Mouse (Mus musculus): ENCODE data around the gene Gm14406. TPM values are rescaled to one million over a fixed set of nuclear protein-coding genes. Genes with fewer than 3 reads are reported as not detected.
"Not testable (repeated sequence)": the region's sequence is repeated elsewhere in the genome, so short reads cannot be mapped to it uniquely, and the experiment has no call there.

Gm14406 gene
- 0.23 and 0.32 TPM in 2 replicates for polyA plus RNA-seq (2012; rRNA removed)

DNA sequence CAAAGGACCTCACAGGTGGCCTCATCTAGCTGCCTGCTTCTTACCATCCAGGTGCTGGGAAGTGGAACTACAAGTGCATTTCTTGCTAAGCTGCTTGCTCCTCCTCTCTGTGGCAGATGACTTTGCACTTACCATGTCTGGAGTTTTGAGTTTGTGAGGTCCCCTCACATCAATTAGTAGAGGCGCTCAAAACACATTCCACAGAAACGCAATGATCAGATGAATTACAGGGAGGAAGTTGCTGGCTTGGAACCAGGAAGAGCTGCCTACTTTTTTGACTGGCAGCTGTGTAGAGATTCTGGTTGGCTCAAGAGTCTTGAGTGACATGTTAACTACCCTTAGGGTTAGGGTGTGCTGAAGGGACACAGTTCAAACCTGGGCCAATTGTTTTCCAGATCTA lies at the start of gene Gm14406:
Gm14406 (minus strand) TSS at position 213 of the 400 bp plus-strand sequence.
- not testable (repeated sequence) for H3K4me3 ChIP-seq (ENCODE audit: insufficient read depth, low read length); H3K4me1 ChIP-seq (ENCODE audit: control insufficient read depth, insufficient read depth, low read length); H3K27ac ChIP-seq (ENCODE audit: insufficient read depth, low read length)

DNA sequence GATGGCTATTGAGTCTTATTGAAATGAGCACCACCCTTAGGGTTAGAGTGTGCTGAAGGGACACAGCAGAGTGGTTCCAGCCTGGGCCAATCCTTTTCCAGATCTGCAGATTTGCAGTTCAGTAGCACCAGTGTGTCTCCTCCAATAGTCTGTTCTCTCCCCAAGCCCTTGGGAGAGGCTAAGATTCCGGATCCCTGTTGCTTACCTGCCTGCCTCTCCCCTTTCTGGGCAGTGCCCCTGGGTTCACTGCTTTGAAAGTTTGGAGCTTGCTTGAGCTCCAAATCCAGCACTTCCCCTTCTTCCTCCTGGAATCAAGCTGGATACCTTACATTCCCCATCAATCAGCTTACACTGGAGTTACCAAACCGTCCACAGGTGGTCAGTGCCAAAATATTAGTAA lies 2.9 kb downstream of the Gm14406 start:
- not testable (repeated sequence) for H3K4me1 ChIP-seq (ENCODE audit: control insufficient read depth, insufficient read depth, low read length); H3K27ac ChIP-seq (ENCODE audit: insufficient read depth, low read length); H3K4me3 ChIP-seq (ENCODE audit: insufficient read depth, low read length)

DNA sequence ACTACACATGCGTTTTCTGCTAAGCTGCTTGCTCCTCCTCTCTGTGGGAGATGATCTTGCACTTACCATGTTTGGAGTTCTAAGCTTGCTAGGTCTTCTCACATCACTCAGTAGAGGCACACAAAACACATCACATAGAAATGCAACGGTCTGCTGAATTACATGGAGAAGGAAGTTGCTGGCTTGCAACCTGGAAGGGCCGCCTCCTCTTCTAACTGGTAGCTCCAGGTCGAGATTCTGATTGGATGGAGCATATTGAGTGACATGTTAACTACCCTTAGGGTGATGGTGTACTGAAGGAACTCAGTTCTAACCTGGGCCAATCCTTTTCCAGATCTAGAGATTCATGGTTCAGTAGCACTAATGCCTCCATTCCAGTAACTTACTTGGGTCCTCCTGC lies 18.6 kb downstream of the Gm14406 start:
- H3K4me1 ChIP-seq (ENCODE audit: control insufficient read depth, insufficient read depth, low read length); H3K4me3 ChIP-seq (ENCODE audit: insufficient read depth, low read length); H3K27ac ChIP-seq (ENCODE audit: insufficient read depth, low read length): not testable (repeated sequence)

DNA sequence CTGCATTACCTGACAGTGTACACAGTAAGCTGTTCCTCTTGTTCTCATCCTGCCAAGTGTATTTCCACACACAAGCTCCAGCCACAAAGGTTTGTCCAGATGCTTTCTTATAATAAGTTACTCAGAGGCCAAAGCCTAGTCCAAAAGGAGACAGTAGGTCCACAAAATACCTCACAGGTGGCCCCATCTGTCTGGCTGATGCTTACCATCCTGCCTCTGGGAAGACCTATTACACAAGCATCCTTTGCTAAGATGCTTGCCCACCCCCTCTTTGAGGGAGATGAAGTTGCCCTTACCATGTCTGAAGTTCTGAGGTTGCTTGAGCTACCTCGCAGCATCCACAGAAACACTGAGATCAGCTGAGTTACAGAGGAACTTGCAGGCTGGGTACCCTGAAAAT lies 22.7 kb downstream of the Gm14406 start:
- not testable (repeated sequence) for H3K4me1 ChIP-seq (ENCODE audit: control insufficient read depth, insufficient read depth, low read length); H3K4me3 ChIP-seq (ENCODE audit: insufficient read depth, low read length); H3K27ac ChIP-seq (ENCODE audit: insufficient read depth, low read length)

DNA sequence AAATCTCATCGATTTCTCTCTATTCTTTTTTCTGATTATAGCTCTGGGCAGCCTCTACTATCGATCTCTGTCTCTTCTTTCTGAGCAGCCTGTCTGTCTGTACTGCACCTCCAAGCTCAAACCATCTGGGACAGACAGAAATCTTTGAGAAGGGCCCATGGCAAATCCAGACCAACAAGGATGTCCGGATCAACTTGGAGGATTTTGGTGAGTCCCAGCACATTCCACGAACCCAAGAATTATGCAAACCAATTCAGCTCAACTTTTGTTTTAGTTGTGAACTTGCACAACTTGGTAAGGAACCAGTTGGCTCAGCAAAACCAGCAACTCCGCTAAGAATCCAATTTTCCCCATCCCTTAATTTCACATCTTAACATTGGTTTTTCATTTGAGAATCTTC lies 40.3 kb downstream of the Gm14406 start:
- not testable (repeated sequence) for H3K27ac ChIP-seq (ENCODE audit: insufficient read depth, low read length); H3K4me3 ChIP-seq (ENCODE audit: insufficient read depth, low read length); H3K4me1 ChIP-seq (ENCODE audit: control insufficient read depth, insufficient read depth, low read length)

DNA sequence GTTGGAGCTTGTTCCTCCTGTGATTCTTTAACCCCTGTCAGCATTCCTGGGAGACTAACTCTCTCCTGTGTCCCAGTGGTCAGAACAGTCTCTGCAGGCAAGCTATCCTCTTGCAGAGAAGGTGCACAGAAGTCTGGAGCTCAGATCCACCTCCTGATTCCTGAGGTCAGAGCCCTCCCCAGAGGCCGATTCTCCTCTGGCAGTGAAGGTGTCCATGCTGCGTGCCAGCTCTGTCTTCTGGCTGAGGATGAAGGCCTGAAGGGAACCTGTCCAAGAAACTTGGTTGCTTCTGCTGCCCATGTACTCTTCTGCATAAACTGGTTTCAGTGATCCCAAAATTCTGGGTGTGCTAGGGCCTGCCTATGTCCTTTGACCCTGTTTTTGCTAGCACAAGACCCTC lies 40.9 kb downstream of the Gm14406 start:
- not testable (repeated sequence) for H3K27ac ChIP-seq (ENCODE audit: insufficient read depth, low read length); H3K4me1 ChIP-seq (ENCODE audit: control insufficient read depth, insufficient read depth, low read length); H3K4me3 ChIP-seq (ENCODE audit: insufficient read depth, low read length)

DNA sequence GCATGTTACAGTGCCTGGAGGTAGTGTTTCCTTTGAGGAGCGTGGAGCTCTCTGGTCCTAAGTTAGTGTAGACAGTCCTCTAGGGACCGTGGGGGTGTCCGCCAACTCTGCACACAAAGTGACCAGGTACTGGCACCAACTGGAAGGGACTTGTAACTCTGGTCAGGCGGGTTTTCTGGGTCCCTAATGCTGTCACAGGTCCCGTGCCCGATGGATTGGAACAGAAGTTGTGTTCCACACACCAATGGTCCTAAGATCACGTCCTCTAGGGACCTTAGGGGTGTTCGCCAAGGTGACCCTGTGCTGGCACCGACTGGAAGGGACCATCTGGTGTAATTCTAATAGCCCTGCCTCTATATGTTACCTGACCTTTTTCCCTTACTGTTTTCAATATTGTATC lies 42.1 kb downstream of the Gm14406 start:
- H3K4me3 ChIP-seq (ENCODE audit: insufficient read depth, low read length) = no peak overlapping the region
- TF ChIP-seq POLR2A (IDR thresholded peaks at IDR 0.05; ENCODE audit: extremely low read depth, insufficient read depth, low read length) (no peak), CTCF (IDR thresholded peaks at IDR 0.05; ENCODE audit: extremely low read depth, insufficient read depth, low read length) (no peak)
- no peaks in the 10 kb centered on the region for H3K4me1 ChIP-seq (ENCODE audit: control insufficient read depth, insufficient read depth, low read length)
- no peak overlapping the region for H3K27ac ChIP-seq (ENCODE audit: insufficient read depth, low read length)

DNA sequence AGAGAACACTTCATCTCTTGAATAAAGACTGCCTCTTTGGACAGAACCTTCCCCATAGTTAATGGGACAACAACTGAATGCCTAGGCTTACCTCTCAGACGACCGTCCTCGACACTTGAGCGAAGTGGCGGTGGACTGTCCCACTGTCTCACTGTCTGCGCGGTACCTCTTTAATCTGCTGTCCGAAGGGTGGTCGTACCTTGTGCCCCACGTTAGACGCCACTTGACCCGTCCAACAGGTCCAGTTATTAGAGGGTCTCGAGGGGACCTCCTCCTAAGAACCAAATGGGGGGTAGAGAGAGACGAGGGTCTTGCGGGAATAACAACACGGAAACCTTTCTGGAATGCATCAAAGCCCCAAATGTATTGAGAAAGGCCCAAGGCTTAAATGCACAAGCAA lies 53.8 kb downstream of the Gm14406 start:
- H3K4me3 ChIP-seq (ENCODE audit: insufficient read depth, low read length); H3K4me1 ChIP-seq (ENCODE audit: control insufficient read depth, insufficient read depth, low read length); H3K27ac ChIP-seq (ENCODE audit: insufficient read depth, low read length): not testable (repeated sequence)

DNA sequence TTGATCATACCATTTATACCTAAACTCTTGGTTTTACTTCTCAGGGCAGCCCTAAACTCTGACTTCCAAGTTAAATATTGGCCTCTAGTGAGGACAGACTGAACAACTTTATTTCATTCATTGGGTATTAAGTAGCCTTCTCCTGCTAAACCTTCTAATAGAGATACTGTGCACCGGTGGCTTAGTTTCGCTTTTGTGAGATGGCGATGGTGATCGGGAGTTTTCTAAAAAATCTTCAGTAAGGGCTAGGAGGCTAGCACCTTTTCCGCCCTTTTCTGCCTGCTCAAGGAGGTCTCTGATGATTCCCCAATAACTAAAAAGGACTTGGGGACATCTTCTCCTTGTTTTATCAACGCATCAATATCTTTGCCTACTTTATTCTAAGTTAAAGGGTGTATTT lies 54.3 kb downstream of the Gm14406 start:
- H3K4me1 ChIP-seq (ENCODE audit: control insufficient read depth, insufficient read depth, low read length); H3K27ac ChIP-seq (ENCODE audit: insufficient read depth, low read length); H3K4me3 ChIP-seq (ENCODE audit: insufficient read depth, low read length): not testable (repeated sequence)

DNA sequence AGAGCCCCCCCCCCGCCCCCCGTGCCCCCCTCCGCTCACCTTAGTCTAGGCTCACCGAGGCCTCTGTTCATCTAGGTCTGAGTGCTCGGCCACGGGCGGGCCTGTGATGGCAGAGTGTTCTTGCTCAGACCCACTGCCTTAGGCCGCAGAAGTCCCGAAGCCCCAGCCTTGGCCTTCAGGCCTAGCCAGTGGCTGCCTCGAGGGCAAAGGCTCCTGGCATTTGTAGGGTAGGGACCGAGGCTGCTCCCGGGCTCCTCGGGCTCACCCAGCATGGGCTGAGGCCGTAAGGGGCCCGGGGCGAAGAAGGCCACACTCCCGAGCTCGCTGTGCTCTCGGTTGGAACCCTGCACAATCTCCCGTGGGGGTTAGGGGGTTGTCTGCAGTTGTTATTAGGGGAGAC lies 54.9 kb downstream of the Gm14406 start:
- no peaks in the 10 kb centered on the region for H3K4me1 ChIP-seq (ENCODE audit: control insufficient read depth, insufficient read depth, low read length)
- TF ChIP-seq CTCF (IDR thresholded peaks at IDR 0.05; ENCODE audit: extremely low read depth, insufficient read depth, low read length) = no peak
- TF ChIP-seq POLR2A (IDR thresholded peaks at IDR 0.05; ENCODE audit: extremely low read depth, insufficient read depth, low read length) = no peak
- H3K27ac ChIP-seq (ENCODE audit: insufficient read depth, low read length) = no peak overlapping the region
- H3K4me3 ChIP-seq (ENCODE audit: insufficient read depth, low read length) = no peak overlapping the region

DNA sequence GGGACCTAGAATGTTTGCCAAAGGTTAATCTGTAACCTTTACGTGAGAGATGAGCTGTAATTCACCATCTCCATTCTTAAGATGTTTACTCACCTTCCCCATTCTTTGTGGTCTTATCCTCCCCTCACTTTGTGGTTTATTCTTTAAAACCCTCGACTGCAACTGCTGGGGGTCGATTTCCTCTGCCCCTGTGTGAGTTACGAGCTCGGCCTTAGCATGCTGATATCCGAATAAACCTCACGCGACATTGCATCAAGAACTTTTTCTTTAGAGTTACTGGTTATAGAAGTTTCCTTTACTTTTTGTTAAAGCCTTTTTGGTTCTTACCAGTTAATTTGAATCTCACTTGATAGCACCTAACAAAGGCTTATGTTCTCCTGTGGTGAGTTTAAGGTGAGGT lies 58.0 kb downstream of the Gm14406 start:
- H3K4me1 ChIP-seq (ENCODE audit: control insufficient read depth, insufficient read depth, low read length) = no peaks in the 10 kb centered on the region
- no peak for TF ChIP-seq POLR2A (IDR thresholded peaks at IDR 0.05; ENCODE audit: extremely low read depth, insufficient read depth, low read length)
- TF ChIP-seq CTCF (IDR thresholded peaks at IDR 0.05; ENCODE audit: extremely low read depth, insufficient read depth, low read length) = no peak
- H3K27ac ChIP-seq (ENCODE audit: insufficient read depth, low read length) = no peak overlapping the region
- no peak overlapping the region for H3K4me3 ChIP-seq (ENCODE audit: insufficient read depth, low read length)

Other genes starting within 250 kb of the Gm14406 start
- 10.8 and 11.8 TPM in 2 replicates for gene Gm14418, start 179.9 kb downstream of the Gm14406 start, polyA plus RNA-seq (2012; rRNA removed)
- gene Zfp970, start 113.5 kb downstream of the Gm14406 start, polyA plus RNA-seq (2012; rRNA removed) = 18.6 and 21.1 TPM in 2 replicates
- gene Gm14403, start 80.0 kb downstream of the Gm14406 start, polyA plus RNA-seq (2012; rRNA removed) = 8.2 and 9.5 TPM in 2 replicates
- gene Gm14322, start 181.1 kb upstream of the Gm14406 start, polyA plus RNA-seq (2012; rRNA removed) = 13.3 and 17.3 TPM in 2 replicates

Data from cortical plate, adult 2 months (tissue).